Mouse (Mus musculus) Patski (cell line): ENCODE measurements around the gene Mslnl. TPM values are rescaled to one million over a fixed set of nuclear protein-coding genes. Genes with fewer than 3 reads are reported as not detected.

Experiments used
- ATAC-seq: fragments of 100-300 bp; one replicate; pipeline ENCODE4 v1.8.0; 2021
- CTCF ChIA-PET: fragments of 350-600 bp; sonication (Branson Sonifier 250); formaldehyde crosslinking; loops from one replicate; lab custom pipeline; 2022; ENCODE audit warnings: inconsistent platforms; lab: Charles Lee
- POLR2A ChIA-PET: fragments of 350-600 bp; sonication (Branson Sonifier 250); formaldehyde crosslinking; loops from one replicate; lab custom pipeline; 2022; ENCODE audit warnings: antibody characterized with exemption, inconsistent platforms; lab: Charles Lee
- DNase-seq: peaks from one replicate; pipeline ENCODE4 v3.0.0-alpha.2; 2011; ENCODE audit warnings: low read depth, low spot score
- H3K27me3 ChIP-seq: fragments of 371-371 bp; one replicate; pipeline ENCODE4 v1.5.1; 2021
- CTCF ChIP-seq: fragments of 100-300 bp; IDR thresholded peaks from one replicate; pipeline ENCODE4 v1.5.1; 2021
- in situ Hi-C: fragments of 300-500 bp; cut with MboI; formaldehyde crosslinking; loops from 3 replicates; pipeline ENCODE4 v1.11.1; 2018; ENCODE audit warnings: low pct_unique_long_range_greater_than_20kb, mixed read lengths
- polyA plus RNA-seq: library from polyadenylated mRNA; unstranded; gene quantifications from one replicate; pipeline ENCODE4 v1.2.3, GENCODE M21; 2021

Mslnl gene
- polyA plus RNA-seq, 1 experiment from 2014 or later, result not detected

- H3K27me3 ChIP-seq, result no peaks in the 10 kb centered on the region
- in situ Hi-C loops, result no loop called here
- no peak for ATAC-seq
- CTCF ChIA-PET, result interaction anchor here (1.1 kb wide), 1 partner anchor 68 kb away, joined by 3 read pairs; no protein-coding TSS in a partner anchor
- DNase-seq, result no peak
- TF ChIP-seq CTCF, result no peak
- POLR2A ChIA-PET, result interaction anchor here (0.9 kb wide), 1 partner anchor 9 kb away, joined by 3 read pairs; no protein-coding TSS in a partner anchor
These were observed 18.9 kb upstream of the Mslnl start, which contains the start of gene Gng13 for GRCm38 (mm10) chr17:25716711-25717637. Gng13 (plus strand) TSS chr17:25717171.

GRCm38 (mm10) chr17:25717691-25718090, 18.2 kb upstream of the Mslnl start:
- POLR2A ChIA-PET, result interaction anchor here (0.9 kb wide), 1 partner anchor 9 kb away, joined by 3 read pairs; no protein-coding TSS in a partner anchor
- no peak for ATAC-seq
- DNase-seq, result no peak

DNA sequence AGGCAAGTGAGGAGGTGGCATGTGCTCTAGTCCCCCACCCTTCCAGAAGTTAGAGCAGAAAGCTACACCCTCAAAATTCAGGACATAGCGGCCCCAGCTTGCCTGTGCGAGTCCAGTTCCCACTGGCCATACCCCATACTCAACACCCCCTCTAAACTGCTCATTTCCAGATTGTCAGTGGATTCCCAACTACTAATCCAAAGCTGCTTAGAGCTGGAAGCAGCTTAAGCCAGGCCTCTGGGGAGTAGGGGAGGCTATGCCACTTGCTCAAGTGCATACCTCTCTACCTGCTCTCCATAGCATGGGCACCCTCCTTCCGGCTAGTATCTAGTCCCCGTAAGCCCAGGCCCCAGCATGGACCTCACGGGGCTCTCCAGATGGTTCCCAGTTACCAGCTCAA, 14.4 kb upstream of the Mslnl start:
- in situ Hi-C loops, result no loop called here
- ChIA-PET CTCF (no interaction called here), POLR2A (interaction anchor here (0.9 kb wide), 1 partner anchor 10 kb away, joined by 3 read pairs; no protein-coding TSS in a partner anchor)
- no peak for DNase-seq
- TF ChIP-seq CTCF, result no peak
- H3K27me3 ChIP-seq, result no peaks in the 10 kb centered on the region
- no peak for ATAC-seq

More at GRCm38 (mm10) chr17:25717691-25718090, 18.2 kb upstream of the Mslnl start:
- CTCF ChIA-PET, result no interaction called here
- no peak for TF ChIP-seq CTCF
- H3K27me3 ChIP-seq, result no peaks in the 10 kb centered on the region
- in situ Hi-C loops, result no loop called here

DNA sequence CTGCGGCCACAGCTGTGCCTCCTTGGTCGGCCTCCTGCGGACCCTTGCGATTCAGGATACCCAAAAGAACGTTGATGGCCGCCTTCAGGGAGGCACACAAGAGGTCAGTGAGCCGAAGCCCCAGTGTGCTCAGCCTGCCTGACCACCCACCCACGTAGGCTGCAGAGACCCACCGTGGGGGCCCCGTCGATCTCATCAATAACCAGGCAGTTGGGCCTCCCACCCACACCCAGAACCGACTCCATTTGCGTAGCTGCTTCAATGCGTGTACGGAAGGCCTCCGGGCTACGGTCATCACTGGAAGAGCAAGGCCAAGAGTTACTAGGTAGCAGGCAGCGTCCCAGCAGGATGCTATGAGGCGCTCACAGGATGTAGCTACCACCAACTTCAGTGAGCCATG, 12.4 kb upstream of the Mslnl start:
- CTCF ChIA-PET, result interaction anchor here (1.1 kb wide), 1 partner anchor 12 kb away, joined by 4 read pairs; no protein-coding TSS in a partner anchor
- no peak for TF ChIP-seq CTCF
- ATAC-seq (no peak), DNase-seq (no peak)
- in situ Hi-C loops, result no loop called here
- no peaks in the 10 kb centered on the region for H3K27me3 ChIP-seq
- POLR2A ChIA-PET, result no interaction called here

- TF ChIP-seq CTCF, result no peak
- DNase-seq, result no peak
- ChIA-PET POLR2A (no interaction called here), CTCF (interaction anchor here (1.1 kb wide), 1 partner anchor 12 kb away, joined by 4 read pairs; no protein-coding TSS in a partner anchor)
- in situ Hi-C loops, result no loop called here
- ATAC-seq, result no peak
- no peaks in the 10 kb centered on the region for H3K27me3 ChIP-seq
These were observed 11.9 kb upstream of the Mslnl start for GRCm38 (mm10) chr17:25723919-25724318.

DNA sequence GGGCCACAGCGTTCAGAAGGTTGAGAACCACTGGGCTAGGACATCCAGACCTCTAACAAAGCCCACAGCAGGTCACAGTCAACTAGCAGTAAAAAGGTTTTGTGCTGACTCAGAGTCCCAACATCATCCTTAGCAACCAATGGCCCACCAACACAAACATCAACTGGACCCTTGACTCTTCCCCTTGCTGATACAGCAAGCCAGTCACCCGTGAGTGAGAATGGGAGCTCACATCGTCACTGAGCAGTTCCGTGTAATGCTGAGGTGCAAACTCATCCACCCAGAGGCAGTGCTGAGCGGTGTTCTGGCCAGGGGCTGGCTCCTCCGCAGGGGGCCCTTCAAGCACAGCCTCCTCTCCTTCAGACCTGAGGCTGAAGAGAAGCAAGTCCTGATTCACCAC, 10.6 kb upstream of the Mslnl start:
- no peaks in the 10 kb centered on the region for H3K27me3 ChIP-seq
- no peak for ATAC-seq
- ChIA-PET POLR2A (interaction anchor here (0.5 kb wide), 1 partner anchor 547 kb away, joined by 3 read pairs; no protein-coding TSS in a partner anchor), CTCF (no interaction called here)
- no peak for DNase-seq
- in situ Hi-C loops, result no loop called here
- no peak for TF ChIP-seq CTCF

GRCm38 (mm10) chr17:25727265-25728008, 8.4 kb upstream of the Mslnl start, which contains the start of the genes Chtf18 and Rpusd1:
Chtf18 (minus strand) TSS chr17:25727419.
Rpusd1 (plus strand) TSS chr17:25727670.
- ChIA-PET POLR2A (no interaction called here), CTCF (interaction anchor here (0.8 to 2.1 kb wide), 3 partner anchors 16 to 129 kb away, joined by 3 to 8 read pairs (median 3); no protein-coding TSS in a partner anchor)
- H3K27me3 ChIP-seq, result no peaks in the 10 kb centered on the region
- in situ Hi-C loops, result no loop called here
- no peak for TF ChIP-seq CTCF
- ATAC-seq, result peak; percentile 84
- DNase-seq, result peak; percentile 98

GRCm38 (mm10) chr17:25728009-25728270, 7.9 kb upstream of the Mslnl start:
- in situ Hi-C loops, result no loop called here
- H3K27me3 ChIP-seq, result no peaks in the 10 kb centered on the region
- TF ChIP-seq CTCF, result no peak
- POLR2A ChIA-PET, result no interaction called here
- CTCF ChIA-PET, result interaction anchor here (0.8 to 2.1 kb wide), 3 partner anchors 16 to 128 kb away, joined by 3 to 8 read pairs (median 3); no protein-coding TSS in a partner anchor
- no peak for DNase-seq
- no peak for ATAC-seq

- no peak for TF ChIP-seq CTCF
- no peak for DNase-seq
- CTCF ChIA-PET, result interaction anchor here (0.8 to 2.7 kb wide), 4 partner anchors 10 to 70 kb away, joined by 3 to 9 read pairs (median 4); partner anchors contain the start of gene Narfl
- H3K27me3 ChIP-seq, result no peaks in the 10 kb centered on the region
- POLR2A ChIA-PET, result no interaction called here
- in situ Hi-C loops, result loop anchor here (5.0 kb wide), 2 partner anchors 35 to 70 kb away; no protein-coding TSS in a partner anchor
- ATAC-seq, result no peak
These were observed 3.8 kb upstream of the Mslnl start for GRCm38 (mm10) chr17:25732082-25732481.

DNA sequence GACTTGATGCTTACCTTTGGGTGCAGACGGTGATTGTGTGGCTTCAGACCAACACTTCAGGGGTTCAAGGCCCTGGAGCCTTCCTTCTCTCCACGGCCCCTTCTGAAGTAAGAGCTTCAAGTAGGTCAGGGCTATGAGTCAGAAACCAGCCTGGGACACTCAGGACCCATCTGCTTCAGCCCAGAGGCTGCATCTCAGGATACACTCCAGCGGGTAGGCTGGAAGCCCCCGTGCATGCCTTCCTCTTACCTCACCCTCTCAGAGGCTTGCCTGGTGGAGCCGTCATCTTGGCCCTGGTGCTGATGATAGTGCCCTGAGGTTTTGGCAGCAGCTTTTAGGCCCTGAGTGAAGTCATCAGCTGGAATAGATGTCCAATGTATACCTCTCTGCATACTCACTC, 596 bp upstream of the Mslnl start:
- DNase-seq (no peak), ATAC-seq (no peak)
- in situ Hi-C loops, result no loop called here
- no peaks in the 10 kb centered on the region for H3K27me3 ChIP-seq
- TF ChIP-seq CTCF, result no peak
- ChIA-PET CTCF (interaction anchor here (0.6 kb wide), 1 partner anchor 68 kb away, joined by 3 read pairs; no protein-coding TSS in a partner anchor), POLR2A (no interaction called here)
